Mouse (Mus musculus) hindbrain, embryonic 16.5 days (tissue): ENCODE results near the gene Dars. TPM values are rescaled to one million over a fixed set of nuclear protein-coding genes. Genes with fewer than 3 reads are reported as not detected.

ENCODE experiments used
- ATAC-seq: fragments of 200-750 bp; cut with Nextera tagmentation; 2 replicates; pipeline ENCODE4 v1.8.0; 2017; ENCODE audit warnings: moderate TSS enrichment, moderate library complexity
- H3K27ac ChIP-seq: fragments of 300-500 bp; sonication (generic); 2 replicates; pipeline ENCODE4 v1.5.1; 2014; ENCODE audit warnings: low read depth, mild to moderate bottlenecking, control low read depth, low read length, moderate library complexity
- H3K27me3 ChIP-seq: fragments of 300-500 bp; sonication (generic); replicated peaks from 2 replicates; pipeline ENCODE4 v1.6.1; 2014; ENCODE audit warnings: low read length; ENCODE audit not compliant: control insufficient read depth, insufficient read depth
- H3K36me3 ChIP-seq: fragments of 300-500 bp; sonication (generic); 2 replicates; pipeline ENCODE4 v1.6.1; 2014; ENCODE audit warnings: mild to moderate bottlenecking, low read length, moderate library complexity, mixed read lengths; ENCODE audit not compliant: control insufficient read depth, insufficient read depth
- H3K4me1 ChIP-seq: fragments of 300-500 bp; sonication (generic); 2 replicates; pipeline ENCODE4 v1.6.1; 2014; ENCODE audit warnings: low read depth, low read length; ENCODE audit not compliant: control insufficient read depth, insufficient read depth
- H3K4me2 ChIP-seq: fragments of 300-500 bp; sonication (generic); 2 replicates; pipeline ENCODE4 v1.6.1; 2014; ENCODE audit warnings: mild to moderate bottlenecking, low read length, control low read depth, moderate library complexity
- H3K4me3 ChIP-seq: fragments of 300-500 bp; sonication (generic); 2 replicates; pipeline ENCODE4 v1.5.1; 2014; ENCODE audit warnings: mild to moderate bottlenecking, low read length, control low read depth, moderate library complexity
- H3K9ac ChIP-seq: fragments of 300-500 bp; sonication (generic); 2 replicates; pipeline ENCODE4 v1.6.1; 2014; ENCODE audit warnings: low read depth, mild to moderate bottlenecking, control low read depth, low read length, moderate library complexity
- H3K9me3 ChIP-seq: fragments of 300-500 bp; sonication (generic); 2 replicates; pipeline ENCODE4 v1.6.1; 2014; ENCODE audit warnings: mild to moderate bottlenecking, low read length, moderate library complexity; ENCODE audit not compliant: control insufficient read depth
- WGBS: fragments of 180-500 bp; shearing (Covaris S2); extraction: QIAGEN DNeasy Blood & Tissue Kit; methylation state at CpG from one replicate; pipeline ENCODE4 v1.1.7; 2014; 5-methylcytosine and 5-hydroxymethylcytosine counted together
- polyA plus RNA-seq: library from polyadenylated mRNA; unstranded; fragments of >200 nt; fragmentation: Nextera tagmentation; extraction: Ambion mirVana; gene quantifications from 2 replicates; pipeline ENCODE4 v1.2.1, GENCODE M21; 2015

Dars gene
- 140 and 141 TPM in 2 replicates for polyA plus RNA-seq

DNA sequence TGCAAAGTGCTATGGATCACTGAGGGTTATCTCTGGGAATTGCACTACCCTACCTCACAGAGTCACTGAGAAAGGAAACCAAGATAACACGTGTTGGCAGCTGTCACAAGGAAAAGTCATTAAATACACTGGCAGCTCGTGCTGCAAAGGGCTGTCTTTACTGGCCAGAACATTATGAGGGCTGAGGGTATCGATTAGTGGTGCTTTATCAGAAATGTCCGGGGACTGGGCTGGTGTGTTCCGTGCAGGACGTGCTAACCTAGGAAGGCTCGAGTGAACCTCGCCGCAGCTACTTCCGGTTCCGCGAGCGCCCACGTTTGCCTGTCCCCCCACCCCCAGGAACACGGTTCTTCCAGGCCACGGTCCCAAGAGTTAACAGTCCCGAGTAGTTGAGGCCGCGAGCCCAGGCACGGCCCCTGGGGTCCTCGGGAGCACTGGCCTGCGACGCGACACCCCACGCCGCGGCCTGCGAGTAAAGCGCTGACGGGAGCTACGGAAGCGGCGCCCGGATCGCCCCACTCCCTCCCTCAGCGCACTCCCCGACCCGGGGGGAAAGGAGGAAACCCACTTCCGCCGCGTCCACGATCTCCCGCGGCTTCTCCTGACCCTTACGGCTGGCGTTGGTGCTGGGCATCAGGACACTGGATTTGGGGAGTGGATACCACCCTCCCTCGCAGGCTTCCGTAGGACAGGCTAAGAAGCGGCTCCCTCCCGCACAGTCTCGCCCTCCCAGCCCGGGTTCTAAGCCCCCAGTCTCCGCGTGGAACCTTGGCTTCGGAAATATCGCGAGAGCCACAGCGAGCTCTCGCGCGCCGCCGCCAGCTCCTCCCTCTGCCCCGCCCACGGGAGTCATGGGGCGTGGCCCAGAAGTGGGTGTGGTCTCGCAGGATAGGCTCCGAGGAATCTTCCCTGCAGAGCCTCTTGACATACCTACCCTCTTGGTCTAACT, at the start of gene Dars:
TSS of gene Dars (minus strand) at position 785 of the 949 bp plus-strand sequence.
- H3K4me2 ChIP-seq: peak within 1 kb of the TSS; percentile 74
- under 1% methylated on average over 64 of the region's 68 CpGs for WGBS
- H3K9ac ChIP-seq: peak within 1 kb of the TSS; percentile 96
- H3K4me3 ChIP-seq: peak within 1 kb of the TSS; percentile 95
- peaks cover 2% of the 10 kb centered on the region; the same call in 1 of the 2 replicates for H3K4me1 ChIP-seq
- H3K36me3 ChIP-seq: no peaks in the 10 kb centered on the region
- peak; percentile 95 for ATAC-seq
- no peaks in the 10 kb centered on the region for H3K27me3 ChIP-seq
- peak within 1 kb of the TSS; percentile 95 for H3K27ac ChIP-seq
- no peaks in the 10 kb centered on the region for H3K9me3 ChIP-seq

DNA sequence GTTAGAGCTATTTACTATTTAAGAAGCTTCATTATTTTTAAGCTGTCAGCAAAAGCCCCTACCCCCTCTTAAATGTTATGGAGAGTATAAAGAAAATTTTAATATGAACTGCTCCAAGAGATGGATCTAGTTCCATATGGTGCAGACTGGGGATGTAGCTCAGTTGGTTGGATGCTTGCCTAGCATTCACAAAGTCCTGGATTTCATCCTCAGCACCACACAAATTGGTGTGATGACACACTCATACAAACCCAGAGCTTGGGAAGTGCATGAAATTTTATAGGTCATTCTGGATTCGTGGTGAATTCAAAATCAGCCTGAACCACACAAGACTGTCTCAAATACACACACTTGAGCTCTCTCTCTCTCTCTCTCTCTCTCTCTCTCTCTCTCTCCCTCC, 49.7 kb upstream of the Dars start:
- Histone ChIP-seq H3K4me2 (no peak overlapping the region), H3K9me3 (no peaks in the 10 kb centered on the region), H3K36me3 (no peaks in the 10 kb centered on the region), H3K9ac (no peak overlapping the region), H3K4me1 (no peaks in the 10 kb centered on the region; the same call in 1 of the 2 replicates), H3K27ac (no peak overlapping the region), H3K4me3 (no peak overlapping the region), H3K27me3 (no peaks in the 10 kb centered on the region)
- WGBS: 45% methylated on average over 1 of the region's 1 CpGs
- ATAC-seq: no peak

DNA sequence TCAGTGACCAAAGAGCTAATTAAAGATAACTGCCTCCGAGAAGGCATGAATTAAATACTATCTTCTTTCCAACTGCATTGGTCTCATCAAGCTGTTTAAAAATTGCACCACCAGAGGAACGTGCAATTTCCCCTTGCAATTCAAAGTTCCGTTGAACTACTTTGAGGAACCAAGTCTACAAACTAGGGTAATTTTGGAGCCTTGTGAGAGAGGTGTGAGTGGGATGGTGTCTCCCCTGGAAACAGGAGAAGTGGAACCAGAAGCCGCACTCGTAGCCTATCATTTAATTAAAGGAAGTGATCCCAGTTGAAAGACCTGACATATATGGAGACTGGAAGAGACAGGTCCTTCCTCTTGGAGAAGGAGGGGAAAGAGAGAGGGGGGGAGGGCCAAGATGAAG, 46.3 kb upstream of the Dars start:
- no peak for ATAC-seq
- Histone ChIP-seq H3K9ac (no peak overlapping the region), H3K4me2 (no peak overlapping the region), H3K4me3 (no peak overlapping the region), H3K27me3 (no peaks in the 10 kb centered on the region), H3K4me1 (no peaks in the 10 kb centered on the region), H3K36me3 (no peaks in the 10 kb centered on the region), H3K27ac (no peak overlapping the region), H3K9me3 (no peaks in the 10 kb centered on the region)
- WGBS: 88% methylated on average over 5 of the region's 5 CpGs

DNA sequence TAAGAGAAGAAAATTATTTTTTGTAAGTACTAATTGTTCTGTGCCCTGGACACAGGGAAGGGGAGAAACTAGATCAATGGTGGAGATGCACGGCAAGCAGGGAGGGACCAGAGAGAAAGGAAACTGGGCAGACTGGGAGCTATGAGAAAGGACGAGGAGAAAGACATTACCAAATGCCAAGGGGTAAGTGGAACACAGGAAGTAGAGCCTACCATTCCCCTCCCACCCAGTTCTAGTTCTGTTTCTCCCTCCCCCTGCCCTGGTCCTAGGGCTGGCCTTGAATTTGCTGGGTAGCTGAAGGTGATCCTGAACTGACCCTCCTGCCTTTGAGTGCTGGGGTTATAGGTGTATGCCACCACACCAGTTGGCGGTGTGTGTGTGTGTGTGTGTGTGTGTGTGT, 45.2 kb upstream of the Dars start:
- no peak overlapping the region for H3K27ac ChIP-seq
- no peak for ATAC-seq
- H3K9me3 ChIP-seq: no peaks in the 10 kb centered on the region
- 73% methylated on average over 3 of the region's 3 CpGs for WGBS
- no peak overlapping the region for H3K9ac ChIP-seq
- no peaks in the 10 kb centered on the region for H3K36me3 ChIP-seq
- H3K4me1 ChIP-seq: peaks cover under 1% of the 10 kb centered on the region
- no peak overlapping the region for H3K4me3 ChIP-seq
- no peak overlapping the region for H3K4me2 ChIP-seq
- H3K27me3 ChIP-seq: no peaks in the 10 kb centered on the region

DNA sequence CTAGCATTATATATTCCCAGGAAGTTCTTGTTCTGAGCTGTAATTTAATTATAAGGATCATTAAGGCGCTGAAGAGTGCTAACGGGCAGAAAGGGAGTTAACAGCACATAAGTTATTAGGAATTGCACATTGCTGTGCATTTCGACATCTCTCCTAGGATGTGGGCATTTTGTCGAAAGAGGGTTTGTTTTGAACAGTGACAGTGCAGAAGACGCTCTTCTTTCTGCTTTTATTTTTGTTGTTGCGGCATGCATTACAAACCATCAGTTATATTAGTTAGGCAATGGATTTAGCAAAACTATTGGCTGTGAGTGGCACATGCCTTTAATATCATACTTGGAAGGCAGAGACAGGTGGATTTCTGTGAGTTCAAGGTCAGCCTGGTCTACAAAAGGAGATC, 43.6 kb upstream of the Dars start:
- no peaks in the 10 kb centered on the region for H3K27me3 ChIP-seq
- no peak overlapping the region for H3K27ac ChIP-seq
- H3K4me1 ChIP-seq: peaks cover 7% of the 10 kb centered on the region
- WGBS: 65% methylated on average over 6 of the region's 6 CpGs
- H3K9me3 ChIP-seq: no peaks in the 10 kb centered on the region
- no peak for ATAC-seq
- H3K4me3 ChIP-seq: no peak overlapping the region
- H3K9ac ChIP-seq: no peak overlapping the region
- no peak overlapping the region for H3K4me2 ChIP-seq
- no peaks in the 10 kb centered on the region for H3K36me3 ChIP-seq

DNA sequence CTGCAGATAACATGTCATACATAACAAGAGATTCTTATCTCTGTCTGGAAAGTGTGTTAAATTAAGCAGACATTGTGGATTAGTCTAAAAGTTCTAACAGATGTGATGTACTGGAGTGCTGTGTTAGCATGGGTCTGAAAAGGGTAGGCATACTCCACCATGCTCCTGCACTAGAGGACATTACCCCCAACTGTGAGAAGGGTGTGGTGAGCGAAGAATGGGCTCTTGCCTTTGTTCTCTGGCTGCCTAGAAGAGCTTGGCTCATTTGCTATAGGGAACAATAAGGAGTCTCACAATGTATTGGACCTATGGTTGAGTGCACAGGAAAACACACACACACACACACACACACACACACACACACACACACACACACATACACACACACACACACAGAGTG, 42.3 kb upstream of the Dars start:
- Histone ChIP-seq H3K4me1 (peaks cover 7% of the 10 kb centered on the region), H3K4me2 (no peak overlapping the region), H3K9me3 (no peaks in the 10 kb centered on the region), H3K9ac (no peak overlapping the region), H3K27me3 (no peaks in the 10 kb centered on the region), H3K36me3 (no peaks in the 10 kb centered on the region), H3K4me3 (no peak overlapping the region), H3K27ac (no peak overlapping the region)
- WGBS: 55% methylated on average over 1 of the region's 1 CpGs
- ATAC-seq: no peak

DNA sequence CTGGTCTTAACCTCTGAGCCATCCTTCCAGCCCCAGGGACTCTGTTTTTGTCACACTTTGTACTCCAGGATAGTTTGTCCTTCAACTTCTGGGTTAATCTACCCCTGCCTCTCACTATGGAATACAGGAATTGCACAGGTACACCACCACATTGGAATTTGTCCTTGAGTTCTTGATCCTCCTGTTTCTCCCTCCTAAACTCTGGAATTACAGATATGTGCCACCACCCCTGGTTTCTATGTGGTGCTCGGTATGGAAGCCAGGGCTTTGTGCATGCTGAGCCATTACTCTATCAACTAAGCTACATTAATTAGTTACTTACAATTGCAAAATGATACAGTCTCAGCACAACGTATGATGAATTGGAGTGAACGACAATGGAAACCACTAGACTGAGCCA, 41.8 kb upstream of the Dars start:
- Histone ChIP-seq H3K27me3 (no peaks in the 10 kb centered on the region), H3K4me2 (no peak overlapping the region), H3K4me3 (no peak overlapping the region), H3K9me3 (no peaks in the 10 kb centered on the region), H3K9ac (no peak overlapping the region), H3K36me3 (no peaks in the 10 kb centered on the region), H3K4me1 (peaks cover 7% of the 10 kb centered on the region), H3K27ac (no peak overlapping the region)
- no peak for ATAC-seq
- WGBS: 74% methylated on average over 3 of the region's 3 CpGs

DNA sequence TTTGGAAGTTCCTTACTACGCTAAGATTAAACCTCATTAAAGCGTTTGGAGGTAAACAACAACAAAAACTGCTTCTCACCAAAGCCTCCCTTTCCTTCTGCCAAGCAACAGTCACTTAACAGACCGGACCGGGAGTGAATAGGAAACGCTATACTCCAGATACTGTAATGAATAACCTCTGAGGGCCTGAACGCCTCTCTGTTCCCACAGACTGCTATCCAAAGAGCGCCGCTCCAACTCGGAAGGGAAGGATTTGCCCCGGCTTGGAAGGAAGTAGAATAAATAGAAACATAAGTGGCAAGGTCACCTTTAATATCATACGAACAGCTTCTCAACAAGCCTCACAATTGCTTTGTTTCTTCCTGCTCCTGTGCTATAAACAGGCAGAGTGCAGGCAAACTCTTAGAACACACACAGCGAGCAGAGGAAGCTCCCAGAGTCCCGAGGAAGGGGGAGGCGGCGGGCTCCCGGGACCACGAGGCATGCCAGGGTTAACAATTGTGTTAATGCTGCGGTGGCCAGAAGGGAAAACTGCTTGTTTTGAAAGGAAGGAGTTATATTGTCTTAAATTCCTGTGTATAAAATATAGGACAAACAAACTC, 39.8 kb upstream of the Dars start:
- peak overlapping the region; percentile 41 for H3K9ac ChIP-seq

DNA sequence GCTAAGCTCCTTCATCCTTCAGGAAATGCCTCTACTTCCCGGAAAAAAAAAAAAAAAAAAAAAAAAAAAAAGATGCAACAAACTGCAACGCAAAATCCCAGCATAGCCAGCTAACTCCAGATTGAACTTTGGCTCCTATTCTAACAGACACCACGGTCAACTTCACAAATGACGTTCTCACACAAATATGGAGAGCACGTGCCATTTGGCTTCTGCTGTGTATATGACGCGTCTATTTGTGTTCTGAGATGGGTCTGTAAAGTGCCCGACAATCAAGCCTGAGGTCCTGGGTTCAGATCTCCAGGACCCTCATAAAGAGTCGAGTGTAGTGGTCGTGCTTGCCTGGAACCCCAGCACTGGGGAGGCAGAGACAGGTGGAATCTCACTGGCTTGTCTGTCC, 39.1 kb upstream of the Dars start:
- Histone ChIP-seq H3K4me2 (no peak overlapping the region), H3K36me3 (no peaks in the 10 kb centered on the region), H3K9me3 (no peaks in the 10 kb centered on the region), H3K4me1 (peaks cover 7% of the 10 kb centered on the region), H3K9ac (no peak overlapping the region), H3K27me3 (no peaks in the 10 kb centered on the region), H3K4me3 (no peak overlapping the region), H3K27ac (no peak overlapping the region)
- WGBS: 87% methylated on average over 10 of the region's 10 CpGs
- ATAC-seq: no peak

More for the DNA sequence above, 39.8 kb upstream of the Dars start:
- ATAC-seq: peak; percentile 77
- H3K4me1 ChIP-seq: peaks cover 7% of the 10 kb centered on the region
- H3K27ac ChIP-seq: no peak overlapping the region
- 31% methylated on average over 18 of the region's 18 CpGs for WGBS
- H3K27me3 ChIP-seq: no peaks in the 10 kb centered on the region
- peak overlapping the region; percentile 12 for H3K4me3 ChIP-seq
- H3K9me3 ChIP-seq: no peaks in the 10 kb centered on the region
- no peaks in the 10 kb centered on the region for H3K36me3 ChIP-seq
- H3K4me2 ChIP-seq: peak overlapping the region; percentile 50
